Mouse (Mus musculus) cerebellum, adult (tissue): ENCODE measurements at regions not wholly inside any gene's neighbourhood (a gene's known extent, or its start where the extent isn't known, plus 50 kb on each side); places are given as distances from the start of the nearest gene placed in this dataset.

Source experiments
- ATAC-seq: cut with Nextera tagmentation; 2 replicates; pipeline ENCODE4 v1.9.2; 2017; ENCODE audit warnings: mild to moderate bottlenecking, moderate library complexity, mixed read lengths; ENCODE audit not compliant: insufficient number of reproducible peaks, low FRiP score, low TSS enrichment

- ATAC-seq: no peak
Observed at GRCm38 (mm10) chr3:138655479-138655878, 86.5 kb upstream of the Tspan5 start.

DNA sequence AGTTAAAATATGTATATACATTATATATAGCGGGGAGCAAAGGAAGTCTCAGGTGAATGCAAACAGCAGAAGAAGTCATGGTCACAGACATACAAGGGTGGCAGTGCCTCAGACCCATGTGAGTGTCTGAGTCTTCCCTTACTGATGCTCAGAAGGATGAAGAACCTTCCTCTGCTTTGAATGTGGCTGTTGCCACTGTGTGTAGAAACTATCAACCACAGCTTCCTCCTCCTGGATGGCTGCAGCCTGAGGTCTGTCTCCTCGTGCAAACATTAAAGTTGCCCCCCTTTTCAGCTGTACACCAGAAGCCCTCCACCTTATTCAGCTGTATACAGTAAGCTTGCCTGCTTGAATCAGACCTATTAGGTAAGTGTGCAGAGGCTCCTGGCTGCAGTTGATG lies 79.4 kb upstream of the Tspan5 start:
- ATAC-seq: no peak

DNA sequence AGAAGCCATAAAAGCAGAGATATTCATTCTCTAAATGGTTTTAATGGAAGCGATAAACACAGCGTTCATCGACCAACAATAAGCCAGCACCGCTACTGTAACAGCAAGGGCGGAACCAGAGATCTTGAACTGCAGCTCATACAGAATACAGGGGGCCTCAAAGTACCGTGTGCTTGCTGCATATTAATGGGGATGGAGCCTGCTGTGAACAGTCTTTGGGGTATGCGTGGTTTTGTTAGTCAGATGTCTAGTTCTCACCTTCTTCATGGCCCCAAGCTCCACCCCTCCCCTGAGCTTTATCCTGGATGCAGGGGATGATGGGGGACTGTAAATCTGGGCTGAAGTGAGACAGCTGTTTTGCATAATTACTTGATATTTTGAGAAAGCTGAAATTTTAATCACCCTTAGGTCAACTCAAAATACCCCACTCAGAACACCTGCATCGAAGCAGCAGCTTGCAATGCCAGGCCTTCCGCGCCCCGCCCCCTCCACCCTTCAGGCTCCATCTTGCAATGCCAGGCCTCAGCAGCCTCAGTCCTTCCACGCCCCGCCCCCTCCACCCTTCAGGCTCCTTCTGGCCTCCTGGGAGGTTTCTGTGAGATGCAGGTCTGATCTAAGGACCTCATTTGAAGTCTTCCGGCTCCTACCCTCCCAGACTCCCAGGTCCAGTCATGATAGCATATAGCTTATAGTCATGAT lies 73.5 kb upstream of the Tspan5 start:
- no peak for ATAC-seq

GRCm38 (mm10) chr3:138675881-138676280 lies 66.1 kb upstream of the Tspan5 start:
- ATAC-seq: no peak

GRCm38 (mm10) chr3:138678351-138678750 lies 63.6 kb upstream of the Tspan5 start:
- no peak for ATAC-seq

DNA sequence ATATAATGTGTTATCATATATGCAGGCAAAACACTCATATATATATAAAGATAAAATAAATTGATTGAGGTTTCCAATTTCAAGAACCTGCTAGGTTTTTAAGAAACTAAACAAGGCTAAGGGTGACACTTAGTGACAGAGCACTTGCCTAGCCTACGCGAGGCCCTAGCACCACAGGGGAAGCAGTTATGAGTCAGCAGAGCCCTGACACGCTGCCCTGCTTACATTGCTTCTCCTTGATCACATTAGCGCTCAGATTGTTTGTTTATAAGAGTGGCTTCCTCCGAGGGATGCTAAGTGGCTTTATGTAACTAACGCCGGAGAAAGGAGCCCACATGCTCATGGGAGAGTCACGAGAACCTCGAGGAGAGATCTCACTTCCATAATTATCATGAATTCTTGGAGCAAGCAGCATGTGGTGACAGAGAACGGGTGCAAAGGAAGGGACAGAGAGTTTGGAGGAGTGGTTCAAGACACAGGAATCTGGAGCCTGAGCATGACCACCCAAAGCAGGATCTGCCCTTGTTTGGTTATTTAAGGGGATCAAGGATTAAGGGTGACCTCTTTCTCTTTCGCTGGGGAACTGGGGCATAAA lies 55.3 kb upstream of the Tspan5 start:
- ATAC-seq: no peak

- ATAC-seq: 0 out of 2 replicates have a peak, but pooled peaks have one; percentile 6
Observed at GRCm38 (mm10) chr3:138688606-138689005, 53.4 kb upstream of the Tspan5 start.
